Comparison of ENCODE assay signal across 8 mouse cellular contexts in genomic region chr6:4544554-4544953, GRCm38 (mm10). TPM values are rescaled to one million over a fixed set of nuclear protein-coding genes. Genes with fewer than 3 reads are reported as not detected.
DNase-seq lines count a peak whose midpoint lies in the region; ATAC-seq lines count a peak whose summit lies in the region.

No protein-coding gene starts in this region.

- DNase-seq in gastrocnemius, adult 18-20 months (ENCODE audit: low spot score): peak; percentile 50
- DNase-seq in gastrocnemius, postnatal 25 days: no peak
- peak; percentile 45 for DNase-seq in urinary bladder, postnatal 14 days (ENCODE audit: low spot score)
- DNase-seq in urinary bladder, adult 2 months (ENCODE audit: low spot score): no peak
- peak; percentile 54 for DNase-seq in embryo, embryonic 11 days
- no peak for DNase-seq in limb, embryonic 10.5 days (ENCODE audit: low spot score)
- DNase-seq in spleen, postnatal 36 days (ENCODE audit: low spot score in 2 of 2): peak; percentile 6 to 10

- no peak for ATAC-seq in frontal cortex, adult (ENCODE audit: low TSS enrichment)

- 0 out of 2 replicates have a peak, but pooled peaks cover under 1% of the 10 kb centered on the region for H3K4me1 ChIP-seq in limb, embryonic 10.5 days

- no peaks in the 10 kb centered on the region for H3K9me3 ChIP-seq in limb, embryonic 10.5 days (replicated peaks)

- H3K27ac ChIP-seq in limb, embryonic 10.5 days: 0 out of 2 replicates have a peak overlapping the region, but pooled peaks have one; percentile 3

- 55% methylated on average over 6 of the region's 6 CpGs for WGBS in limb, embryonic 10.5 days

- H3K36me3 ChIP-seq in limb, embryonic 10.5 days: peaks cover 26% of the 10 kb centered on the region

- no peaks in the 10 kb centered on the region for H3K27me3 ChIP-seq in limb, embryonic 10.5 days (ENCODE audit: low read depth, poor library complexity, severe bottlenecking)

- H3K4me3 ChIP-seq in limb, embryonic 10.5 days: no peak overlapping the region

RNA-seq across cellular contexts. Expression of gene Col1a2, which starts 39.9 kb away (rescaled TPM):
- 10 to 100 TPM; 67.9 to 81.6 TPM for total RNA-seq in gastrocnemius, adult 18-20 months (2021)
- total RNA-seq in gastrocnemius, postnatal 25 days (2021): 100 to 1,000 TPM; 657 to 809 TPM
- polyA plus RNA-seq in urinary bladder, adult 2 months (2012; rRNA removed): 1,014 and 1,293 TPM in 2 replicates
- polyA plus RNA-seq in limb, embryonic 10.5 days (2016; fragmentation: Nextera tagmentation; extraction: Ambion mirVana): 109 and 248 TPM in 2 replicates

RNA-seq across cellular contexts. Expression of gene Casd1, which starts 56.1 kb away (rescaled TPM):
- 10 to 100 TPM; 17.2 to 23.4 TPM for total RNA-seq in gastrocnemius, adult 18-20 months (2021)
- total RNA-seq in gastrocnemius, postnatal 25 days (2021): 10 to 100 TPM; 17.3 to 18.1 TPM
- polyA plus RNA-seq in urinary bladder, adult 2 months (2012; rRNA removed): 29.1 and 29.2 TPM in 2 replicates
- polyA plus RNA-seq in limb, embryonic 10.5 days (2016; fragmentation: Nextera tagmentation; extraction: Ambion mirVana): 84.3 and 89.6 TPM in 2 replicates

Comparison
In these comparisons a context has a peak if more than half of its experiments do, and no peak if none do; other contexts are left out.
1. DNase-seq: peak in gastrocnemius, adult 18-20 months (single experiment), urinary bladder, postnatal 14 days (single experiment), embryo, embryonic 11 days (single experiment) and spleen, postnatal 36 days (2 of 2); none in gastrocnemius, postnatal 25 days (single experiment), urinary bladder, adult 2 months (single experiment) and limb, embryonic 10.5 days (single experiment).
2. RNA of gene Col1a2, which starts 39.9 kb away (total RNA-seq): 657 to 809 TPM in gastrocnemius, postnatal 25 days; 67.9 to 81.6 TPM in gastrocnemius, adult 18-20 months; every median in the first group is over 4 times any median in the second.